Mouse (Mus musculus): ENCODE measurements at regions not wholly inside any gene's neighbourhood (a gene's known extent, or its start where the extent isn't known, plus 50 kb on each side); places are given as distances from the start of the nearest gene placed in this dataset.

GRCm38 (mm10) chr1:174999265-175000200, 77.9 kb upstream of the Grem2 start:
- ATAC-seq = peak; percentile 86
- H3K27me3 ChIP-seq (ENCODE audit: insufficient read depth, low read length) = no peaks in the 10 kb centered on the region
- H3K27ac ChIP-seq = no peak overlapping the region
- H3K9ac ChIP-seq (replicated peaks; ENCODE audit: low read length) = no peak overlapping the region
- WGBS = 75% methylated on average over 8 of the region's 8 CpGs
- H3K4me3 ChIP-seq (ENCODE audit: low read length) = no peak overlapping the region
- DNase-seq (ENCODE audit: low spot score) = peak; percentile 77
- H3K4me1 ChIP-seq (ENCODE audit: insufficient read depth, low read length) = no peaks in the 10 kb centered on the region
- no peak overlapping the region for H3K4me2 ChIP-seq (ENCODE audit: low read depth, low read length)
- no peaks in the 10 kb centered on the region for H3K9me3 ChIP-seq (ENCODE audit: low read length)
- peak; percentile 86 for TF ChIP-seq CTCF (IDR thresholded peaks at IDR 0.05; ENCODE audit: low read depth)
- no peaks in the 10 kb centered on the region for H3K36me3 ChIP-seq (ENCODE audit: insufficient read depth, low read length)

GRCm38 (mm10) chr1:174992520-174992919, 70.9 kb upstream of the Grem2 start:
- TF ChIP-seq CTCF (IDR thresholded peaks at IDR 0.05; ENCODE audit: low read depth) = no peak
- H3K4me2 ChIP-seq (ENCODE audit: low read depth, low read length) = no peak overlapping the region
- H3K4me3 ChIP-seq (ENCODE audit: low read length) = no peak overlapping the region
- no peaks in the 10 kb centered on the region for H3K36me3 ChIP-seq (ENCODE audit: insufficient read depth, low read length)
- no peaks in the 10 kb centered on the region for H3K9me3 ChIP-seq (ENCODE audit: low read length)
- DNase-seq (ENCODE audit: low spot score) = no peak
- H3K27ac ChIP-seq = no peak overlapping the region
- H3K9ac ChIP-seq (replicated peaks; ENCODE audit: low read length) = no peak overlapping the region
- ATAC-seq = no peak
- 68% methylated on average over 4 of the region's 4 CpGs for WGBS
- no peaks in the 10 kb centered on the region for H3K27me3 ChIP-seq (ENCODE audit: insufficient read depth, low read length)
- no peaks in the 10 kb centered on the region for H3K4me1 ChIP-seq (ENCODE audit: insufficient read depth, low read length)

GRCm38 (mm10) chr1:174988590-174988989, 67.0 kb upstream of the Grem2 start:
- DNase-seq (ENCODE audit: low spot score) = no peak
- no peak for TF ChIP-seq CTCF (IDR thresholded peaks at IDR 0.05; ENCODE audit: low read depth)
- no peak overlapping the region for H3K9ac ChIP-seq (replicated peaks; ENCODE audit: low read length)

GRCm38 (mm10) chr1:174971895-174972294, 50.3 kb upstream of the Grem2 start:
- Histone ChIP-seq H3K36me3 (ENCODE audit: insufficient read depth, low read length) (no peaks in the 10 kb centered on the region), H3K4me1 (ENCODE audit: insufficient read depth, low read length) (no peaks in the 10 kb centered on the region), H3K27ac (no peak overlapping the region), H3K9ac (replicated peaks; ENCODE audit: low read length) (no peak overlapping the region), H3K4me2 (ENCODE audit: low read depth, low read length) (no peak overlapping the region), H3K27me3 (ENCODE audit: insufficient read depth, low read length) (no peaks in the 10 kb centered on the region), H3K9me3 (ENCODE audit: low read length) (no peaks in the 10 kb centered on the region), H3K4me3 (ENCODE audit: low read length) (no peak overlapping the region)
- 75% methylated on average over 6 of the region's 6 CpGs for WGBS
- no peak for TF ChIP-seq CTCF (IDR thresholded peaks at IDR 0.05; ENCODE audit: low read depth)
- no peak; the same call in 1 of the 2 replicates for ATAC-seq
- no peak for DNase-seq (ENCODE audit: low spot score)

More at GRCm38 (mm10) chr1:174988590-174988989, 67.0 kb upstream of the Grem2 start:
- WGBS = 83% methylated on average over 5 of the region's 5 CpGs
- H3K9me3 ChIP-seq (ENCODE audit: low read length) = no peaks in the 10 kb centered on the region
- H3K27me3 ChIP-seq (ENCODE audit: insufficient read depth, low read length) = no peaks in the 10 kb centered on the region
- H3K36me3 ChIP-seq (ENCODE audit: insufficient read depth, low read length) = no peaks in the 10 kb centered on the region
- H3K4me3 ChIP-seq (ENCODE audit: low read length) = no peak overlapping the region
- no peak for ATAC-seq
- no peaks in the 10 kb centered on the region for H3K4me1 ChIP-seq (ENCODE audit: insufficient read depth, low read length)
- no peak overlapping the region for H3K4me2 ChIP-seq (ENCODE audit: low read depth, low read length)
- H3K27ac ChIP-seq = no peak overlapping the region

Measured in hindbrain, postnatal 0 days (tissue).